Mouse (Mus musculus): ENCODE measurements around the gene Nos2. TPM values are rescaled to one million over a fixed set of nuclear protein-coding genes. Genes with fewer than 3 reads are reported as not detected.

Nos2 gene
- total and polyA plus RNA-seq, 3 experiments: not detected

DNA sequence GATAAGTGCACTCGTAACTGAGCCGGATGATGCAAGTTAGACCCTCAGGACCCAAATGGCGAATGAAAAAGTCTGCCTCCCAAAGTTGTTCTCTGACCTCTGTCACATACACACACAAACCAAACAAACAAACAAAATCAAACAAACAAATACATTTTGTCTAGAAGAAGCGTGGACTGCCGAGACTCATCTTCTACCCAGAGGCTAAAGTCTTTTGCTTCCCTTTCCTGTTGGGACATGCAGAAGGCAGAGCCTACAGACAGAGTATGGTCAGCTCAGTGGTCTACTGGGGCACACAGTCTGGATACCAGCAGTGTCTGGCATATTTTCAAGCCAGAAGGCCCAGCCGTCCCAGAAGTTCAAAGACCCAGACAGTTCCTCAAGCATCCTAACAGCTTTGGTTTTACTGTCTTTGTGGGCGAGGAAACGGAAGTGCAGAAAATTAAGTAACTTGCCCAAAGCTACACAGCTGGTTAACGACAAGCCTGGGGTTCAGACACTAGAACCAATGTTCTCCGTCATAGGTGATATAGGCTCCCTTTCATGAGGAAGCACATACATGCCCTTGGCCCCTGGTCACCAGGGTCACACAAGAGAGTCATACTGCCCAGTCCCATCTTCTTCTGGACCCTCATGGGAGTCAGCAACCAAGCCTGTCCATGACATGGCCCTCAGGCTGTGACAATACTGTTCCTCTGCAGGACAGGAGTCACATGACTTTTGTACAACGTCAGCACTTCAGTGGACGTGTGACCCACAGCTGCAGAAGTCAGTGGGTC, 62.1 kb downstream of the Nos2 start (continued):
- TF ChIP-seq TCF12 (IDR thresholded peaks at IDR 0.05; ENCODE audit: low read depth, low read length) (peak; percentile 60; the same call in 1 of the 2 replicates), ZMIZ1 (IDR thresholded peaks at IDR 0.05; ENCODE audit: low read depth, low read length) (peak; percentile 72), BHLHE40 (IDR thresholded peaks at IDR 0.05; ENCODE audit: borderline replicate concordance, low read depth, low read length) (no peak), ZNF384 (IDR thresholded peaks at IDR 0.05; ENCODE audit: low read depth, low read length) (no peak)

DNA sequence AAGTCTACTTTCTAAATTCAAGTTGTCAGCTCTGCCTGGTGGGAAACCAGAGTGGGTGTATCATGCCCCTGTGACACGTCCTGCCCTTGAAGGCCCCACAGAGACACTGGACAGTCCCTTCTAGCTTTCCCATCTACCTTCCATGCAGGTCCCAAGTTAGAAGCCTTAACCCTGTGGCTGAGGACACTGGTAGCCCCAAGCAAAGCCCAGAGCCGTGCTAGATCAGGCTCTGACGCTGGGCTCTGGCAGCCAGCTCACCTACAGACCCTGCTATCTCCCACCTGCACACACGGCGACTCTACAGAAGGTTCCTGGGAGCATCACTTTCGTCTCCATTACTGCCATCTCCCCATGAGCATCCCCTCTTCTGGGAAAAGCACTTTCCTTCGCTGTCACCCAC, 63.0 kb downstream of the Nos2 start:
- no peak for TF ChIP-seq MEF2A (IDR thresholded peaks at IDR 0.05; ENCODE audit: extremely low read depth, insufficient replicate concordance, low read depth, low read length, poor library complexity, severe bottlenecking)
- no peak for TF ChIP-seq HCFC1 (IDR thresholded peaks at IDR 0.05; ENCODE audit: low read depth, low read length)
- TF ChIP-seq ZNF384 (IDR thresholded peaks at IDR 0.05; ENCODE audit: low read depth, low read length): no peak
- TF ChIP-seq MYB (IDR thresholded peaks at IDR 0.05; ENCODE audit: low read depth, low read length): no peak
- Histone ChIP-seq H3K79me2 (ENCODE audit: control insufficient read depth, insufficient read depth, low read length, poor library complexity) (peaks cover 42% of the 10 kb centered on the region), H3K27ac (ENCODE audit: control insufficient read depth, low read depth, low read length) (peak overlapping the region; percentile 78), H3K9me3 (replicated peaks; ENCODE audit: insufficient read depth, low read length) (no peaks in the 10 kb centered on the region), H3K36me3 (ENCODE audit: control insufficient read depth in 1 of 2, insufficient read depth in 2 of 2, low read length in 2 of 2) (peaks cover 0 to 45% of the 10 kb centered on the region in 2 experiments), H3K27me3 (ENCODE audit: control insufficient read depth in 1 of 2, insufficient read depth in 2 of 2, low read length in 2 of 2) (no peaks in the 10 kb centered on the region), H3K4me3 (ENCODE audit: control insufficient read depth in 1 of 2, insufficient read depth in 1 of 2, low read depth in 2 of 2, low read length in 2 of 2) (peak overlapping the region; percentile 66 to 95), H3K4me1 (ENCODE audit: control insufficient read depth in 1 of 2, insufficient read depth in 2 of 2, low read length in 2 of 2) (peaks cover 37 to 54% of the 10 kb centered on the region in 2 experiments), H3K9ac (ENCODE audit: control insufficient read depth, low read depth, low read length, poor library complexity, severe bottlenecking) (peak overlapping the region; percentile 60)
- DNase-seq (ENCODE audit: low read depth, low spot score): peak; percentile 56

DNA sequence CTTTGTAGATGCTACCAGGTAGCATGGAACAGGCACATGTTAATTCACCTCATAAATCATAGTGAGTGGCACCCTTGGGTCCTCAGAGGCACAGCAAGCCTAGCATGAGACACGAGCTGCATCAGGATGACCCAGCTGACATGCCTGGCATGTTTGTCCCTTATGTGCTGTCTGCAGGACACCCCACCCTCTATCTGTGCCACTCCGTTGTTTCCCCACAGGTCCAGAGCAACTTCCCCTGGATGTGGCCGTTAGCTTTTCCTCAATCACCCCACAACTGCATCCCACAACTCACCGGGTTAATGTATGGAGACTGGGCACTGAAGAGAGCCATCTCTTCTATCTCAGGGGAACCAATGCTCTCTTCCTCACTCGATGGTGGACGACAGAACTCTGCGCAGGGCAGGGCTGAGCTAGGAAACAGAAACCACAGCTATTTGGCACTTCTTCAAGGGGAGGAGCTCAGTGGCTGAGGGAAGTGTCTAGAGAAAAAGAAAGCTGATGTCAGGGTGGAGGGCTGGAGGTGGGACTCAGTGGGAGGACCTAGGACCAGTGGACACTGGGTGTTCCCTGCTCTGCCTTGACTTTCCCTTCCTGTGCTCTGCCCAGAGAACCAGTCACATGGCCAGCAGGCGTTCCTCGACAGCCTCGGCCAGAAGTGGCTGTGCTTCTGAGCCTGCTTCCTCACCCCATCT, 64.0 kb downstream of the Nos2 start, which contains the start of gene Lgals9:
Gene Lgals9 (minus strand): TSS at position 464 of the 695 bp plus-strand sequence.
- H3K9me3 ChIP-seq (replicated peaks; ENCODE audit: insufficient read depth, low read length): no peaks in the 10 kb centered on the region
- H3K27me3 ChIP-seq (ENCODE audit: control insufficient read depth in 1 of 2, insufficient read depth in 2 of 2, low read length in 2 of 2): no peaks in the 10 kb centered on the region
- peak within 1 kb of the TSS; percentile 66 to 95 for H3K4me3 ChIP-seq (ENCODE audit: control insufficient read depth in 1 of 2, insufficient read depth in 1 of 2, low read depth in 2 of 2, low read length in 2 of 2)
- H3K79me2 ChIP-seq (ENCODE audit: control insufficient read depth, insufficient read depth, low read length, poor library complexity): peaks cover 38% of the 10 kb centered on the region
- DNase-seq (ENCODE audit: low read depth, low spot score): peak; percentile 99
- H3K9ac ChIP-seq (ENCODE audit: control insufficient read depth, low read depth, low read length, poor library complexity, severe bottlenecking): peak within 1 kb of the TSS; percentile 60
- H3K36me3 ChIP-seq (ENCODE audit: control insufficient read depth in 1 of 2, insufficient read depth in 2 of 2, low read length in 2 of 2): peaks cover 0 to 39% of the 10 kb centered on the region in 2 experiments
- H3K27ac ChIP-seq (ENCODE audit: control insufficient read depth, low read depth, low read length): peak within 1 kb of the TSS; percentile 78
- H3K4me1 ChIP-seq (ENCODE audit: control insufficient read depth in 1 of 2, insufficient read depth in 2 of 2, low read length in 2 of 2): peaks cover 34 to 55% of the 10 kb centered on the region in 2 experiments
- TF ChIP-seq SMC3 (IDR thresholded peaks at IDR 0.05; ENCODE audit: low read depth, low read length): 0 out of 2 replicates have a peak, but pooled peaks have one; percentile 4
- no peak for TF ChIP-seq TAL1 (IDR thresholded peaks at IDR 0.05; ENCODE audit: low read length)
- peak; percentile 27; the same call in 1 of the 2 replicates for TF ChIP-seq MAX (IDR thresholded peaks at IDR 0.05; ENCODE audit: low read length)
- 0 out of 2 replicates have a peak, but pooled peaks have one; percentile 47 for TF ChIP-seq GABPA (IDR thresholded peaks at IDR 0.05; ENCODE audit: low read depth, low read length)
- peak; percentile 94 for TF ChIP-seq TBP (IDR thresholded peaks at IDR 0.05; ENCODE audit: low read depth, low read length)
- peak; percentile 76 for TF ChIP-seq USF1 (IDR thresholded peaks at IDR 0.05; ENCODE audit: low read depth, low read length)
- no peak; the same call in 1 of the 2 replicates for TF ChIP-seq RAD21 (IDR thresholded peaks at IDR 0.05; ENCODE audit: low read depth, low read length)
- TF ChIP-seq E2F4 (IDR thresholded peaks at IDR 0.05; ENCODE audit: borderline replicate concordance, low read depth, low read length): no peak
- peak; percentile 67; the same call in 1 of the 2 replicates for TF ChIP-seq MAZ (IDR thresholded peaks at IDR 0.05; ENCODE audit: low read depth, low read length)
- no peak for TF ChIP-seq MYC (IDR thresholded peaks at IDR 0.05; ENCODE audit: low read depth, low read length)
- peak; percentile 50 for TF ChIP-seq CHD1 (IDR thresholded peaks at IDR 0.05; ENCODE audit: low read depth, low read length)
- TF ChIP-seq ETS1 (IDR thresholded peaks at IDR 0.05; ENCODE audit: low read depth, low read length): peak; percentile 92
- TF ChIP-seq HCFC1 (IDR thresholded peaks at IDR 0.05; ENCODE audit: low read depth, low read length): peak; percentile 66; the same call in 1 of the 2 replicates
- peak; percentile 31 to 67; a peak in 3 of 4 replicates for TF ChIP-seq EP300 (IDR thresholded peaks at IDR 0.05; ENCODE audit: low read depth in 1 of 2, low read length in 2 of 2)
- no peak for TF ChIP-seq USF2 (IDR thresholded peaks at IDR 0.05; ENCODE audit: borderline replicate concordance in 1 of 2, insufficient read depth in 1 of 2, low read depth in 1 of 2, low read length in 2 of 2)
- TF ChIP-seq CTCF (IDR thresholded peaks at IDR 0.05 in 2 of 3, conservative IDR thresholded peaks at IDR 0.05 in 1 of 3; ENCODE audit: control insufficient read depth in 1 of 3, insufficient read depth in 1 of 3, low read depth in 2 of 3, low read length in 3 of 3, poor library complexity in 1 of 3, severe bottlenecking in 1 of 3): no peak
- 0 out of 2 replicates have a peak, but pooled peaks have one; percentile 28 for TF ChIP-seq JUND (IDR thresholded peaks at IDR 0.05; ENCODE audit: low read depth, low read length)
- TF ChIP-seq POLR2A (IDR thresholded peaks at IDR 0.05; ENCODE audit: control insufficient read depth in 1 of 2, insufficient read depth in 1 of 2, low read depth in 1 of 2, low read length in 2 of 2, poor library complexity in 1 of 2): peak; percentile 61 to 98; a peak in 3 of 4 replicates
- peak; percentile 82 for TF ChIP-seq MXI1 (IDR thresholded peaks at IDR 0.05; ENCODE audit: low read depth, low read length)
